20 mouse cellular contexts compared by ENCODE assay signal in the genomic region with DNA sequence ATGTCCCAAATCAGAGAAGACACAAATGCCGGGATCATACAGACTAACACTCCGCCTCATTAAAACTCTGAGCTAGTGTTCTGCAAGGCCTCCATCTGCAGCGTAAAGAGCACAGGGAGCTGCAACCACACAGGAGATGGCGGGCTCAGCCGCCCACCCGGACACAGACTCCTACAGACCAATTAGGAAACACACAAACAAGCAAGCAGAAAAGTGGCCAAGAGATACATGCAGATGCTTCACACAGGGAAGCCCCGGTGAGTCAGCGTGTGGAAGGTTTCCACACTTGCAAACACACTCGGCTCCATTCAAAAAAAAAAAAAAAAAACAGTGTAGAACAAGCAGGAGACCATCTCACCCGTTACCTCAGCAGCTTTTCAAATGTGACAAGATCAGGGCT.
DNase-seq lines count a peak whose midpoint lies in the region; ATAC-seq and TF ChIP-seq lines count a peak whose summit lies in the region.
"Had no signal": no experiment of that assay in that cellular context is flagged by ENCODE, and none has a peak within 500 bp of the region (broad histone marks: within the 10 kb centered on the region; RNA-seq: fewer than 3 reads in every experiment).

No protein-coding gene starts in this region.

- no peak for ATAC-seq in kidney, embryonic 15.5 days (replicated peaks; ENCODE audit: low FRiP score)
- ATAC-seq: forebrain, embryonic 13.5 days; midbrain, embryonic 13.5 days had no signal

- no peak overlapping the region for H3K27ac ChIP-seq in CH12.LX (ENCODE audit: insufficient read depth, low read depth)
- H3K27ac ChIP-seq in kidney, embryonic 15.5 days = no peak overlapping the region
- H3K27ac ChIP-seq: forebrain, embryonic 13.5 days; gastrocnemius, adult 2 months; heart, embryonic 15.5 days; hindbrain, embryonic 10.5 days; limb, embryonic 13.5 days; liver, embryonic 14.5 days; midbrain, embryonic 13.5 days; neural tube, embryonic 15.5 days had no signal

- H3K4me1 ChIP-seq in CH12.LX (ENCODE audit: control insufficient read depth in 1 of 2, insufficient read depth in 2 of 2) = peaks cover 7 to 37% of the 10 kb centered on the region in 2 experiments
- H3K4me1 ChIP-seq in kidney, embryonic 15.5 days = no peaks in the 10 kb centered on the region
- H3K4me1 ChIP-seq: heart, embryonic 15.5 days; limb, embryonic 13.5 days had no signal

- H3K27me3 ChIP-seq in CH12.LX (replicated peaks) = no peaks in the 10 kb centered on the region
- no peaks in the 10 kb centered on the region for H3K27me3 ChIP-seq in kidney, embryonic 15.5 days
- H3K27me3 ChIP-seq: forebrain, embryonic 13.5 days; heart, embryonic 15.5 days; limb, embryonic 13.5 days; midbrain, embryonic 13.5 days; neural tube, embryonic 15.5 days had no signal

- no peak for TF ChIP-seq RAD21 in CH12.LX (IDR thresholded peaks at IDR 0.05; ENCODE audit: low read depth, low read length)

- intact Hi-C loops in heart, postnatal 14 days (cut with DNase I) = no loop called here

- DNase-seq in cerebellum, adult 11-12 months = peak; percentile 32
- no peak for DNase-seq in cerebellum, postnatal 14 days
- DNase-seq in layer of hippocampus, adult 9-11 months = peak; percentile 76
- DNase-seq in layer of hippocampus, adult 9-10 months (ENCODE audit: low spot score) = no peak
- DNase-seq in CH12.LX (ENCODE audit: extremely low read depth) = no peak
- DNase-seq in cerebellum, postnatal 25 days = peak; percentile 42 to 55
- DNase-seq in heart, postnatal 14 days = no peak
- DNase-seq: adrenal gland, postnatal 36 days; gastrocnemius, adult 2 months; kidney, adult 2 months; kidney, postnatal 36 days; thymus, postnatal 25 days had no signal

- TF ChIP-seq POLR2A in CH12.LX (IDR thresholded peaks at IDR 0.05; ENCODE audit: low read depth, low read length) = no peak

- H3K9ac ChIP-seq in CH12.LX (ENCODE audit: insufficient read depth, low read depth) = no peak overlapping the region
- no peak overlapping the region for H3K9ac ChIP-seq in kidney, embryonic 15.5 days
- H3K9ac ChIP-seq: forebrain, embryonic 13.5 days; heart, embryonic 15.5 days; limb, embryonic 13.5 days; liver, embryonic 14.5 days; midbrain, embryonic 13.5 days; neural tube, embryonic 15.5 days had no signal

- no peak overlapping the region for H3K4me3 ChIP-seq in CH12.LX (replicated peaks in 1 of 3; ENCODE audit: low read depth in 2 of 3, low read length in 2 of 3, poor library complexity in 1 of 3)
- H3K4me3 ChIP-seq in kidney, embryonic 15.5 days (replicated peaks) = no peak overlapping the region
- H3K4me3 ChIP-seq: forebrain, embryonic 13.5 days; gastrocnemius, adult 2 months; heart, embryonic 15.5 days; hindbrain, embryonic 10.5 days; limb, embryonic 13.5 days; midbrain, embryonic 13.5 days; neural tube, embryonic 15.5 days had no signal

- dilution Hi-C loops in CH12.LX (cut with MboI; ENCODE audit: extremely low pct_ligation_motif_present, extremely low pct_unique_long_range_greater_than_20kb, low sequenced_read_pairs) = no loop called here

- H3K36me3 ChIP-seq in CH12.LX (replicated peaks in 1 of 2; ENCODE audit: control insufficient read depth in 1 of 2, insufficient read depth in 1 of 2, low read length in 1 of 2) = no peaks in the 10 kb centered on the region
- no peaks in the 10 kb centered on the region for H3K36me3 ChIP-seq in kidney, embryonic 15.5 days
- H3K36me3 ChIP-seq: heart, embryonic 15.5 days; hindbrain, embryonic 10.5 days; limb, embryonic 13.5 days; midbrain, embryonic 13.5 days; neural tube, embryonic 15.5 days had no signal

- TF ChIP-seq EP300 in CH12.LX (IDR thresholded peaks at IDR 0.05; ENCODE audit: low read length) = no peak

- TF ChIP-seq CTCF in CH12.LX (conservative IDR thresholded peaks at IDR 0.05 in 1 of 2, IDR thresholded peaks at IDR 0.05 in 1 of 2; ENCODE audit: low read depth in 2 of 2, low read length in 2 of 2) = no peak

- H3K9me3 ChIP-seq in CH12.LX (replicated peaks; ENCODE audit: low read length) = no peaks in the 10 kb centered on the region
- no peaks in the 10 kb centered on the region for H3K9me3 ChIP-seq in kidney, embryonic 15.5 days (replicated peaks)
- H3K9me3 ChIP-seq: forebrain, embryonic 13.5 days; heart, embryonic 15.5 days; hindbrain, embryonic 10.5 days; limb, embryonic 13.5 days; midbrain, embryonic 13.5 days; neural tube, embryonic 15.5 days had no signal

- 67% methylated on average over 10 of the region's 10 CpGs for WGBS in kidney, embryonic 15.5 days

- in situ Hi-C loops in CH12.LX (cut with MboI; ENCODE audit: low pct_ligation_motif_present, low pct_unique_long_range_greater_than_20kb, low sequenced_read_pairs) = no loop called here

- H3K4me2 ChIP-seq in CH12.LX (ENCODE audit: insufficient read depth, low read depth, poor library complexity, severe bottlenecking) = no peak overlapping the region
- H3K4me2 ChIP-seq in kidney, embryonic 15.5 days = no peak overlapping the region
- H3K4me2 ChIP-seq: forebrain, embryonic 13.5 days; heart, embryonic 15.5 days; limb, embryonic 13.5 days; midbrain, embryonic 13.5 days; neural tube, embryonic 15.5 days had no signal

- H3K79me2 ChIP-seq in CH12.LX (replicated peaks; ENCODE audit: control insufficient read depth, extremely low read depth, insufficient read depth, poor library complexity, severe bottlenecking) = no peaks in the 10 kb centered on the region

TF ChIP-seq in CH12.LX, 34 proteins besides CTCF, POLR2A, EP300 and RAD21:
- no peak for TF ChIP-seq MAX (IDR thresholded peaks at IDR 0.05; ENCODE audit: low read length)
- TF ChIP-seq JUND (conservative IDR thresholded peaks at IDR 0.05; ENCODE audit: low read depth, low read length) = no peak
- no peak for TF ChIP-seq JUN (IDR thresholded peaks at IDR 0.05; ENCODE audit: insufficient read depth, low read depth, low read length)
- no peak for TF ChIP-seq UBTF (IDR thresholded peaks at IDR 0.05; ENCODE audit: low read depth, low read length)
- no peak for TF ChIP-seq ETS1 (conservative IDR thresholded peaks at IDR 0.05; ENCODE audit: low read depth, low read length)
- no peak for TF ChIP-seq MAZ (IDR thresholded peaks at IDR 0.05; ENCODE audit: low read depth, low read length)
- TF ChIP-seq KAT2A (IDR thresholded peaks at IDR 0.05; ENCODE audit: insufficient replicate concordance, low read length) = no peak
- TF ChIP-seq ZNF384 (IDR thresholded peaks at IDR 0.05; ENCODE audit: low read depth, low read length) = peak; percentile 74
TF ChIP-seq in CH12.LX: peak in this region for 1.

Comparison
In these comparisons a context has a peak if more than half of its experiments do, and no peak if none do; other contexts are left out.
1. DNase-seq: peak in cerebellum, adult 11-12 months (single experiment), layer of hippocampus, adult 9-11 months (single experiment) and cerebellum, postnatal 25 days (2 of 2); none in cerebellum, postnatal 14 days (0 of 2), layer of hippocampus, adult 9-10 months (single experiment), CH12.LX (single experiment) and heart, postnatal 14 days (0 of 2).